Mouse (Mus musculus) layer of hippocampus, adult 18-20 months (tissue): ENCODE results near the gene Rere. TPM values are rescaled to one million over a fixed set of nuclear protein-coding genes. Genes with fewer than 3 reads are reported as not detected.
"Not testable (repeated sequence)": the region's sequence is repeated elsewhere in the genome, so short reads cannot be mapped to it uniquely, and the experiment has no call there.

Source experiments
- DNase-seq, 2 experiments: peaks; one replicate each; pipeline ENCODE4 v3.0.0; 2022; ENCODE audit warnings: low spot score in 2 of 2
- total RNA-seq, 2 experiments: library from RNA; stranded (reverse); gene quantifications; 2 replicates each; pipeline ENCODE4 v1.2.3; 2021

Rere gene
- total RNA-seq, 2 experiments from 2014 or later = 128 to 139 TPM

DNA sequence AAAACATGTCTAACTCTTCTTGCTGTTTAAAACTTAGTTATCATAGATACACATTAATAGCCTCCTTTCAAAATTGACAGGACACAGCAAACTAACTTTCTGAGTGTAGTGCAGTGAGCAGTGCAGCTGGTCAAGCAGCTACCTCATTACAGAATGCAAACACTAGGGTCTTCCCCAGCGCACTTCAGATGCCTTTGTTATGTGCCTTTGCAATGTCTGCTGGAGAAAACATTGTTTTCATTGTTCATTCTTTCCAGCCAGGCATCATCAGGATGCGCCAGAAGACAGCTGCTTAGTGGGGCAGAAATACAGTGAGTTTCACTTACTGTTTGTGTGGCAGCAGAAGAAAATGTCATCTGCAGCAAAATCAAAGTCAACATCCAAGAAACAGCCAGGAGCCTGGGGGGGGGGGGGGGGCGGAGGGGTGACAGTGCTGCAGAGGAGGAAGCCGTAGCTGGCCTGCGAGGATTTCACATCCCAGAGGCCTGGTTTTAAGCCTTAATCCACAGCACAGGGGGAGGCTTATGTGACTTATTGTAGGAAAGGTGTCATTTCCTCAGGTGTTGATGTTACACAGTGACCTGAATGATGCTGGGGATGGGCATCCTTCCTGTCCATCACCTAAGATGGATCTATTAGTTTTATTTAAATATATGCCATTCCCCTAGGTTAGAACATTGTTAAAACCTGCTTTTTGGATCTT, 259.1 kb downstream of the Rere start:
- no peak for DNase-seq

DNA sequence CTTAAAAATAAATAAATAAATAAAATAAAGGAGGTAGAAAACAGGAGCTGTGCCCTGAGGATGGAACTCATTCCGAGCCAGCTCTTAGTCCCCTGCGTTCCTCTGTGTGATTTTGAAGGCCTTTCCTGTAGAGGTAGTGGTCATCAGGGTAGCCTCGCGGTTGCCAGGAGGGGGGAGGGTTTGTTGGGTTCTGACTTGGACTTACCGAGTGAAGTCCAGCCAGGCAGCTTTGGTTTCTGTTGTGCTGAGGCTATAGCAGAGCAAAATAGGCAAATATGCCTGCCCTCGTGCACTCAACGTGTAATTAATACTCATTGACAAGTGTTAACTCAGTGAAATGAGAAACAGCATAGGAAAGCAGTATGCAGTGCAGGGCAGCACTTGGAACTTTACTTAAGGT, 262.8 kb downstream of the Rere start:
- no peak for DNase-seq

DNA sequence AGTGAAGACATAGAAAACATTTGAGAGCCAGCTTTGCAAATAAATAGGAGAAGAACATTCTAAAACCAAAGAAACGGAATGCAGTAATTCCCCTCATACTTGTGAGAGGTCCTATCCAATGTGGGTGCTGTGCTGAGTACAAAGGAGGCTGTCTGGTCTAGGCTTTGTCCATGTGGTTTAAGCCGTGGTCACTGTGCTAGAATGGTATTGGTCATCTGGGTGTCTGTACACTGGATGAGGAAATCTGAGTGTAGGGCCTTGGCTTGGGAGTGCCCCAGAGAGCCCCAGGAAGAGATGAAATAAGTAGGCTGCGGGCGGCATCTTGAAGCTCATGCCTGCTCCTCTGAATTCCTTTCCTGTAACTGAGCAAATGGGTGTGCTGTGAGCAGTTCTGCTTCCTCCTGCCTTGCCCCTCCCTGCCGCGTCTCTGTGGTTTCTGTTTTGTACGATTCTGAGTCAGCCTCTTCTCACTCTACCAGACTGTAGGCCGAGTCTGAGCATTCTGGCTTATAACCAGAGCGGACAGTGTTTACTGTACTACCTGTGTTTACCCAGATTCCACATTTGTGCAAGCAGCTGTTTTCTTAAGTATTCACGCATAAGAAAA, 263.3 kb downstream of the Rere start:
- peak in 1 of 2 experiments; percentile 65 for DNase-seq

DNA sequence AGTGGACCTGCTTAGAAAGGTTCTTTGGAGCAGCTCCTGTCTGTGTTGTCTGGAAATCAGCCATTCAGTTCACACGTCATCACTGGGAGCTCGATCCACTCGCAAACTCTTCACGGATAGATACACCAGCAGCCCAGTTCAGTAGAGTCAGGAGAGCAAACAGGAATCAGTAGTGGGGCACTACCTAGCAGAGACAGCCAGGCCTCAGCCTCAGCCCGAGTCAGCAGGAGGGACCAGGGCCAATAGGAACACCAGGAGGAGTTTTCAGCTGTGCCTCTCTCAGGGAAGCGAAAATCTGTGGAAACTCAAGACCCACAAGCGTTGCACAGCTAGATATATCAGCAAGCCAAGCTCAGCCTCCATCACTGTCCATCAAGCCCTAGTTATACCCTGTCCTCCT, 264.3 kb downstream of the Rere start:
- no peak for DNase-seq

DNA sequence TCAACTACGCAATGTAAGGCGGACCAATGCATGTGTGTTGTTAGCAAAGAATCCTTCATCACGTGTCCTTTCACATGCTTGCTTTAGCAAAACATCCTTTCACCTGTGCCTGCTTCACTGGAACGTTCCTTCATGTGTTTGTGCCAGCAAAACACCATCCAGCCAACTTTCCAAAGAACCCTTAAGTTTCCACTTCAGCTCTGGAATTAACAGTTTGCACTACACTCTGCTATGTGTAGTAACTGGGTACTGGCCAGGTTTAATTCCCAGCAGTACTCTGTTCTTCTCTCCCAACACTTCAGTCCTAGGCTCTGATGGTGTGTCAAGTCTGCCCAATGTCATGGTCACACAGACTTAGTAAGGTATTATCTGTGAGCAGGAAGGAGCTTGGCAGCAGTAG, 264.9 kb downstream of the Rere start:
- not testable (repeated sequence) for DNase-seq

DNA sequence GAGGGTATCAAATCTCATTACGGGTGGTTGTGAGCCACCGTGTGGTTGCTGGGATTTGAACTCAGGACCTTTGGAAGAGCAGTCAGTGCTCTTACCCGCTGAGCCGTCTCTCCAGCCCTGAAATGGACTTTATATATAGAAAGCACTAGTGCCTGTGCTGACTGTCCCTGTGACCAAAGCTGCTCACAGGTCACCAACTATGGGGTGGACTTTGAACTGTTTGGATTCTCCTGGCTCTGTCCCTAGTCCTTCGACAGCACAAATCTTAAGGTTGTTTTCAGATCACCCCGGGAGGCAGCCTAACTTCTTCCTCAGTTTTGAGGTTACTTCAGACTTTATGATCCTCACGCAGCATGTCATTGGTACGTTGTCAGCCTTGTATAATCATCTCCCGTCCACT, 267.9 kb downstream of the Rere start:
- DNase-seq = no peak

DNA sequence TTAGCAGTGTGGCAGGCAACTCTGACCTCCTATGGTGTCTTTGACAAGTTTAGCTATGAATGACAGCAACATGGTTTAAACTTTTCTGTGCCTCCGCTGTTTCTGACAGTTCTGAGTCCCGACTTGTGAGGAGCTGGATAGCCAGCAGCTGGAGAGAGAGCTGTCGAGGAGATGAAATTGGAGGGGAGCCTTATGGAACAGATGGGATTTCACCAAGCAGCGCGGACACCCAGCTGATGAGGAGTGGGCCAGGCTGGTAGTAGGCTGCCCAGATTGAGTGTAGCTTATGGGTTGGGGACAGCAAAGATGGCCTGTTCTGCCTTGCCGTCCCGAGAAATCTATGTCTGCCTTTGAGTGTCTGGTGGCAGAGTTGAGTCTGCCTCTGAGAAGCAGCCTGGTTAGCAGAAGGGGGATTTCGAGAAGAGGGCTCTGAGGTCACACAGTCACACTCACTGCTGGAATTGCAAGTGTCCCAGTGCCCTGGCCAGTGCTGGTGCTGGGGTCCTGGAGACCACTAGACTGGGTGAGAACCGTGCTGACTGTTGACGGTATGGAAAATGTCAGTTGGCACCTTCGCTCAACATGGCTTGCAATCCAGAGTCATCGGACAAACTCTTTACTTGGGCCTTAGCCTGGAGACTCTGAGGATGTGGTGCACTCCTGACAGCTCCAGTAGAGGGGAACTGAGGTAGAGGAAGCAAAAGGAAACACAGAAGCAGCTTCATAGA, 268.7 kb downstream of the Rere start:
- DNase-seq = no peak

DNA sequence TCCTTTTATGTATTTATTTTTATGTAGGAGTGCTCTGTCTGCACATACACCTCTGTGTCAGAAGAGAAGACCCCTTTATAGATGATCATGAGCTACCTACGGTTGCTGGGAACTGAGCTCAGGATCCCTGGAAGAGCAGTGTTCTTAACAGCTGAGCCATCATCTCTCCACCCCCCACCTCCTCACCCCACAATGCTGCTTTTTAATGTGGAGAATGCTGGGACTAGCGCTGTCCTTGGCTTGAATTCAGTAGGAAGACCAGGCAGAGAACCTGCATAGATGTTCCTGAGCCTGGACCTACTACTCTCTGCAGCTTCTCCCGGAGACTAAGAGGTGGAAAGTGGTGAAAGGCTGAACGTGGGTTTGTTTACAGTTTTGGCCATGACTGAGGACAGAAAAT, 269.9 kb downstream of the Rere start:
- DNase-seq = no peak

DNA sequence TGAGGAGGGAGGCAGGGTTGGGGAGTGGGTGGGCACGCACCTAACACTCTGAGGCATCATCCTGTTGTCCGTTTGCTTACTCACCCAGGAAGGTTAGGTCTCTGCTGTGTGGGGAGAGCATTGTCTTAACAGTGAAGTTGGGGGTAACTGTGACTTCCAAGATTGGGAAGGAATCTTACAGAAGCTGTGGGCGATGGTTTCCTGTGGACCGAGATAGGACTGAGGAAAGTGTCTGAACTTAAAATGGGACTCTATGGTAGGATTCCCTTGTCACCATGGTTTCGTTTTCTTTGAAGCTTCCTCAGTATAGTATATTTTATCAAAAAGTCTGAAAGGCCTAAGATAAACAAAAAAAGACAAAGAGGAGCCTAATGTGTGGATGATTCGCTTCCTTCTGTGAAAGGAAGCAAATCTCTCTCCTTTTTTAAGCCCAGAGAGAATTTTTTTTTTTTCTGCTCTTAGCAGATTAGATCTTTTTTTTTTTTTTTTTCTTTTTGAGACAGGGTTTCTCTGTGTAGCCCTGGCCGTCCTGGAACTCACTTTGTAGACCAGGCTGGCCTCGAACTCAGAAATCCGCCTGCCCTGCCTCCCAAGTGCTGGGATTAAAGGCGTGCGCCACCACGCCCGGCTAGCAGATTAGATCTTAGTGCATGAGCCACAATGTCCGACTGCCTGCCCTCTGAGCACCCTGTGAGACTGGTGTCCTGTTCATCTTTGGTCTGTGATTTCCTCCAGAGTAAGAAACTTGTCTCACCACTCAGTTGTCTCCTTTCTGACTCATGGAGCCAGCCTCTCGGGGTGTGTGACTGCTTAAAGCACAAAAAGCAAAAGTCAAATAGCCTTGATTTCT, 271.5 kb downstream of the Rere start:
- no peak for DNase-seq

DNA sequence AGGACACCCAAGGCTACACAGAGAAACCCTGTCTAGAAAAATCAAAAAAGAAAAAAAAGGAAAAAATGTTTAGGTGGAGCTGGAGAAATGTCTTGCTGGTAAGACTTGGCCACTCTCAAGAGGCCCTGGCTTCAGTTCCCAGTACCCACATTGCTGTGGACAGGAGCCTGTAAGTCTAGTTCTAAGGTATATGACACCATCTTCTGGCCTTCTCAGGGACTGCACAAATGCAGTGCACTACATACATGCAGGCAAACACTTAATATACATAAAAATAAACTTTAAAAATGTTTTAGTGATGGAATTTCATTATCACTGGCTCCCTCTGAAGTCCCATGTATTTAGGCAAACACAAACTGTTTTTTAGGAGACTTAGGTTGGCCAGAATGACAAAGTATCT, 274.3 kb downstream of the Rere start:
- no peak for DNase-seq

DNA sequence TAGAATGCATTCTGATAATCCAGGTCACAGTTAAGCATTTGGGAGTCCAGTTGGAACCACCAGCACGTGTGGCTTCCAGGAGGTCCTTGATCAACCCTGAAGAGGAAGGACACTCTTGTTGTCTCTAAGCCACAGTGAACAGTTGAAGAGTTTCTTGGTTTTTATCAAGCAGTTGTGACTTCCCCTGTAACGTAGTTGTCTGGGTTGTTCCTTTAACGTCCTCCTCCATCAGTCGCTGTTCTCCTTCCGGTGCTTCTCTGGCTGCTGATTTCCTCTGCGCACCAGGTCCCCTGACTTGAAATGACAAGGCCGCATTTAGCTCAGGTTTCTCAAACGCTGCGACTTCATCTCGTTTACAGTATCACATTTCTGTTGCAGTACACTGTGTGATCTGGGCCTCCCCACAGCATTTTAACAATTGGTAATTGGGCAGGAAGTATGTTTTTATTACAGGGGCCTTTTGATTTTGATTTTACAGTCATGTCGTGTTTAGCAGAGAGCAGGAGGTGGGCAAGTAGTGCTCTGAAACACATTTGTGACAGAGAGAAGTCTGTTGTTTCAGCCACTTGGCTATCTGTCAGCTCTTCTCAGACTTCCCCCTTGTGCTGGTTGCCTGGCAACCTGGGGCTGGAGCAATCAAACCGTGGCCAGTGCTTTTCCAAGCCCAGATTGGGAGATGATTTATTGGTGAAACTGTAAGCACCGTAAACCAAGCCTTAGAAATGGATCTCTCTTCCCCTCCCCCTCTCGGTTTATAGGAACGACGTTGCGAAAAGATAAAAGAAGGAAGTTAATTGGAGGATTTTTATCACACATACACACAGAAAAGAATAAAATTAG, 275.2 kb downstream of the Rere start:
- DNase-seq = peak; percentile 86 to 91

DNA sequence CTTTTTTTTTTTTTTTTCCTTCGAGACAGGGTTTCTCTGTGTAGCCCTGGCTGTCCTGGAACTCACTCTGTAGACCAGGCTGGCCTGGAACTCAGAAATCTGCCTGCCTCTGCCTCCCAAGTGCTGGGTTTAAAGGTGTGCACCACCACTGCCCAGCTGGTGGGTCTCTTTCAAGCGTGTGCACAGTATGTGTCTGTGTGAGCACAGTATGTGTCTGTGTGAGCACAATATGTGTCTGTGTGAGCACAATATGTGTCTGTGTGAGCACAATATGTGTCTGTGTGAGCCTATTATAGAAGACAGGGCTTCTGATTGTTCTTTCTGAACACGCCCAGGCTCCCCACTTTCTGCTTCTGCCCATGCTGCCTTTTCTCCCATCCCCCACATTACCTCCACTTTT, 275.8 kb downstream of the Rere start:
- DNase-seq = not testable (repeated sequence)

DNA sequence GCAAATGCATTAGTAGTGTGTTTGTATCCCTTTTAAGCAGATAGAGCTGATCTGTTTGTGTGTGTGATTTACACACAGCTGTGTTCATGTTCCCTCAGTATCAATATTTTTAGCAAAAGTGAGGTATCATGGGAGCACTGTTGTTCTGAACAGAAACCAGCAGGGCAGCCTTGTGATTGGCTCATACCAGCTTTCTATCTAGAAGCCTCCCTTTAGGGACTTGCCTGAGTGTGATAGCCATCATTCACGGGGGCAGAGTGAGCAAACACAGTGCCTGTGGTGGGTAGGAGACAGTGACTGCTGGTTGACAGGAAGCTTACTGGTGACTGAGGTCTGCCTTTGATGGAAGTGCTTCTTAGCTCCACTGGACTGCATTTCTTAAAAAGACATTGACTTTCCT, 276.5 kb downstream of the Rere start:
- peak in 1 of 2 experiments; percentile 53 for DNase-seq

DNA sequence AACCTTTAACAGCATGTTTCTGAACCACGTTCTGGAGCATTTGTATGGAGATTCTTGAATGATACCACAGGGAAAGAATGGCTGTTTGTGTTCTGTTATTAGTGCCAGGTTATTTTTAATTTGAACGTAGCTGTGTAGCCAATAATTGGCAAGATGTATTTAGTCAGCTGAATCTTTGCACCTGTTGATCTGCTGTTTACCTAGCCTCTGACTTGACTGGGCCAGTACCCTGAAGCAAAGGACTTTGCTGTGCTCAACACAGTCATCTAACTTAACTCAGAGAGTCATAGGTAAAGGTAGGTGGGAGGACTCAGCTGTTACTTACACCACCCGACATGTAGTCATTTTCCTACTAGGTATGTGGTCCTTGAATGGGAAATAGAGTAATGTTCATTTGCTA, 278.1 kb downstream of the Rere start:
- no peak for DNase-seq

DNA sequence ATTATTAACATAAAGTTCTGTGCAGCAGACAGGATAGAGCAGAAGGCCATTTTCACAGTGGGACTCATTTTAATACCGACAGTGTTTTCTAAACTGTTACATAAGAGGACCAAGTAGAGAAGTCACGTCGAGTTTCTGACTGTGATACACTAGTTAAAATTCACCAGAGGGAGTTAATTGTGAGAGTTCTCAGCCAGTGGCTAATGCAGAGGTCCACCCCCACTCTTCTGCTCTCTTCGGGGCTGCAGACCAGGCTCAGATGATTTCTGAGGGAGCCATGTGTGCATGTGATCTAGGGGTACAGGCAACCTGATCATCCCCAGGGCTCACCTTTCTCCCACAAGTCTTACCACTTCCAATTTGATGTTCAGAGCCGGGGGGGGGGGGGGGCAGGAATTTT, 281.8 kb downstream of the Rere start:
- no peak for DNase-seq

DNA sequence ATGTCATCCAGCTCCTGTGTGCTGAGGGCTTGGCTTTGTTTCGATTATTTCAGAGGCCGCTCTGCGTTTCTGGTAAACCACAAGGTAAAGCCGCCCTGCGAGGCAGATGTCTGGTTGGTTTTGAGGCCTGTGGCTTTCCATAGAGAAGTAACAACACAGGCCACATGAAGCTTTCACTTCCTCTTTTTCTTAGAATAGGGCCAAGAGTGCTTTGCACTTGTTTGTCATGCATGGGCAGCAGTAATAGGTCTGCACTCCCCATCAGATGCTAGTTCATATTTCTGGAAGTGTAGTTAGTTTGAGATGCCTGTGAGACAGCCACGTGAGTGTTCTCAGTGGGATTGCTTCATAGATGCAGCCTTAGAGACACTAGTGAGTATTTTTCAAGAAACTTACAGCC, 284.7 kb downstream of the Rere start:
- DNase-seq = no peak

DNA sequence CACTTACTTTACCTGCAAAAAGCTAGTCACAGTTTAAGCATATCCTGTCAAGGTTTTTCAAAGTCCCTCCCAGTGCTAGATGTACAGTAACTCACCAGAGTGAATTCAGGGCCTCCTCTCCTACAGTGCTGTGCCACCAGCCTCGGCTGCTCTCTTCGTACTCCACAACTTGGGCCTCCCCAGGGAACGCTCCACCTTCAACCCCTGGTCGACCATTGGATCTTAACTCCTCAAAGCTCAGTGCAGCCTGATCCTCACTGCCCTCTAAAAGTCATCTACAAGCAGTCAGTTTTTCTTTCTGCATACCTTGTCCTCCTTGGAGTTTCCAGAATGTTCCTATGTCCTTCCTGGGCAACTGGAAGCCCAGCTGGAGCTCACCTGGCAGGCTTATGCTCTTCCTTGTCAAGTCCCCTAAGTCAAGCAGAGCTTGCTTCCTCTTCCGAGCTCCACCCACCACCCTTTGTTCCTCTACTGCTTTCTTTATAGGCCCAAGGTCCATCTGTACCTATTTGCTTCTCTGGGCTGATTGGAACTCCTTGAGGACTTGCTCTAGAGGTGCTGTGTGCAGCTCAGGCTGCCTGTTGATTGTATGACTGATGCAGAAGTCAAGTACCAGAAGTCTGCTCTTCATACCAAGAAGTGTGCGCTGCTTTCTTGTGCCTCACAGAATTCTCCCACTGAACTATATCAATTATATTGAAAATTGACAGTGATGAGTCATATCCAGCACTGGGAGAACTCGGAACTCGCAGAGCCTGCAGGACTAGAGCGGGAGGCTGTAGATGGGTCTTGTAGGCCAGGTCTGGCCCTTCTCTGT, 287.1 kb downstream of the Rere start:
- DNase-seq = no peak

DNA sequence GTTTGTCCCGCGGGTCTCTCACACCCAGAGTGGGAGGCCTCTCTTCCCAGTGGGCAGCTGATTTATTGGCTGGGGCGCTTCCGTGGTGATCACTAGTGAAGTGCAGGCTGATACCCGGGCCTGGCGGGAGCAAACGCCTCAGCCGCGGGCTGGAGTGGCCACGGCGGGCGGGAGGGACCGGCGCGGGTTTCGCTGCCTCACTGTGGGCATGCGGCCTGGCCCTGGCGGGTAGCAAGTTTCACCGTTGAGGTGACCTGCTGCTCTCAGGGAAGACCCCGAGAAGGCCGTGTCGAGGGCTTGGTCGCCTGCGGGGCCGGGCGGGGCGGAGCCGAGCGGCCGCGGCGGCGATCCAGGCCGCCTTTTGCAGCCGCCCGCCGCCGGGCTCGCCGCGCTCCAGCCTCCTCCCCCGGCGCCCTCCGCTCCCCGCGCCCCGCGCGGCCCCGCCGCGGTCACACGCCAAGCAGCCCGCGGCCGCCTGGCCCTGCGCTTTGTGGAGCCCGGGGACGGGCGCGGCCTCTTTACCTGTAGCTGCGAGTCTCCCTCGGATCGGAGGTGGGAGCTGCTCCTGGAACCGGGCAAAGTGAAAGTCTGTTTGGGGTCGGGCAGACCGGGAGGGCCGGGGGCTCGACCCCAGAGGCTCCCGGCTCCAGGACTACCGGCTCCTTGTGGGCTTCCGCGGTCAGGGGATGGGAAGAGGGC, 287.8 kb downstream of the Rere start:
- peak in 1 of 2 experiments; percentile 65 for DNase-seq
